Mouse (Mus musculus) kidney, embryonic 16.5 days (tissue): ENCODE results near the gene 9430097D07Rik. TPM values are rescaled to one million over a fixed set of nuclear protein-coding genes. Genes with fewer than 3 reads are reported as not detected.
A peak's percentile ranks its signal among the peaks of the same experiment; 100 is the strongest.

Source experiments
- ATAC-seq: fragments of 200-750 bp; cut with Nextera tagmentation; 2 replicates; pipeline ENCODE4 v1.8.0; 2017; ENCODE audit warnings: moderate TSS enrichment; ENCODE audit not compliant: low FRiP score, low TSS enrichment
- H3K27ac ChIP-seq: fragments of 300-500 bp; sonication (generic); 2 replicates; pipeline ENCODE4 v1.5.1; 2014; ENCODE audit warnings: low read length
- H3K27me3 ChIP-seq: fragments of 300-500 bp; sonication (generic); 2 replicates; pipeline ENCODE4 v1.6.1; 2014; ENCODE audit warnings: low read length, control low read depth, mixed read lengths; ENCODE audit not compliant: insufficient read depth
- H3K36me3 ChIP-seq: fragments of 300-500 bp; sonication (generic); 2 replicates; pipeline ENCODE4 v1.6.1; 2014; ENCODE audit warnings: low read length, control low read depth, mixed read lengths; ENCODE audit not compliant: insufficient read depth
- H3K4me1 ChIP-seq: fragments of 300-500 bp; sonication (generic); 2 replicates; pipeline ENCODE4 v1.6.1; 2014; ENCODE audit warnings: low read length, control low read depth, mixed read lengths; ENCODE audit not compliant: insufficient read depth
- H3K4me2 ChIP-seq: fragments of 300-500 bp; sonication (generic); replicated peaks from 2 replicates; pipeline ENCODE4 v1.6.1; 2014; ENCODE audit warnings: low read depth, low read length
- H3K4me3 ChIP-seq: fragments of 300-500 bp; sonication (generic); 2 replicates; pipeline ENCODE4 v1.5.1; 2014; ENCODE audit warnings: mild to moderate bottlenecking, low read length
- H3K9ac ChIP-seq: fragments of 300-500 bp; sonication (generic); replicated peaks from 2 replicates; pipeline ENCODE4 v1.6.1; 2014; ENCODE audit warnings: low read length
- H3K9me3 ChIP-seq: fragments of 300-500 bp; sonication (generic); 2 replicates; pipeline ENCODE4 v1.6.1; 2016; ENCODE audit warnings: low read length, control low read depth
- WGBS: fragments of 180-500 bp; shearing (Covaris S2); extraction: QIAGEN DNeasy Blood & Tissue Kit; methylation state at CpG from one replicate; pipeline ENCODE4 v1.1.7; 2014; 5-methylcytosine and 5-hydroxymethylcytosine counted together
- polyA plus RNA-seq: library from polyadenylated mRNA; unstranded; fragments of >200 nt; fragmentation: Nextera tagmentation; extraction: Ambion mirVana; gene quantifications from 2 replicates; pipeline ENCODE4 v1.2.1, GENCODE M21; 2015

The 9430097D07Rik gene
- polyA plus RNA-seq, 1 experiment from 2014 or later: 0.16 TPM

DNA sequence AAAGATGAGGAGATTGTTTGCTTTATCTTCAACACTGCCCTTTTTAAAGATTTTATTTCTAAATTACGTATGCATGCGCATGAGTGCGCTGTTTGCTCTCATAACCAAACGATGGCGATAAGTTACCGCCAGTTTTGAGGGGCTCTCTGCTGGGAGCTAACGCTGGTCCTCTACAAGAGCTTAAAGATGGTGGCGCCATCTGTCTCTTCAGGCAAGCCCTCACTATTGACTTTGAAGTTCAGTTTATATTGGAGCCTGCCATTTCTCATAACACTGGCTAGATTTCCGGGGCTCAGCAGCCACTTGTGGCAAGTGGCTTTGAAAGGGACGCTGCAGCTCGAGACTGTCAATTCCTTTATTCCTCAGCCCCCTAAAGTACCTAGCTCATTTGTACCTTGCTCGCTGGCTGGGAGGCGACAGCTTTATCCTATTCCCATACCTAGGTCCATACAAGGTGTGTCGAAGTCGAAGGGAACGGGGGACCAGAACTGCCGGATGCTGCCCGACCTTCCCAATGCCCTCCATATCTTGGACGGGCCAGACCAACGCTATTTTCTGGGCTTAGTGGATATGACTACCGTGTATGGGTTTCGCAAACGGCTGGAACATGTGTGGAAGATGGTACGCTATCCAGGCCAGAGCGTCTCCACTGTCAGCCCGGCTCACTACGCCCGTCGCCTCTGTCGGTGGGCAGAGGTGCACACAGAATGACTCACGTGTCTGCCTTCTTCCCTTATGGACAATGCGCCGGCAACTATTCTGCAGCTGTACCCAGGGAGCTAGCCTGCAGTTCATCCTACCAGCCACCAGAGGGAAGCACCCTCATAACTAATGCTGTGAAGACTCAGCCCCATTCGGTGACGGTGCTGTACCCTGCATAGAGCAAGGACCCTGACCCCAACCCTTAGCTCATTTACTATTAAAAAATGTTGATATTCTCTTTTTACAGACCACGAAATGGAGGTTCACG is 7.6 kb upstream of the 9430097D07Rik start:
- H3K27me3 ChIP-seq: peaks cover 14% of the 10 kb centered on the region
- 12% methylated on average over 37 of the region's 37 CpGs for WGBS
- H3K9ac ChIP-seq: no peak overlapping the region
- H3K36me3 ChIP-seq: no peaks in the 10 kb centered on the region
- peak; percentile 60 for ATAC-seq
- H3K27ac ChIP-seq: no peak overlapping the region
- H3K9me3 ChIP-seq: no peaks in the 10 kb centered on the region
- peak overlapping the region; percentile 23 for H3K4me3 ChIP-seq
- H3K4me2 ChIP-seq: peak overlapping the region; percentile 51
- H3K4me1 ChIP-seq: peaks cover 16% of the 10 kb centered on the region

DNA sequence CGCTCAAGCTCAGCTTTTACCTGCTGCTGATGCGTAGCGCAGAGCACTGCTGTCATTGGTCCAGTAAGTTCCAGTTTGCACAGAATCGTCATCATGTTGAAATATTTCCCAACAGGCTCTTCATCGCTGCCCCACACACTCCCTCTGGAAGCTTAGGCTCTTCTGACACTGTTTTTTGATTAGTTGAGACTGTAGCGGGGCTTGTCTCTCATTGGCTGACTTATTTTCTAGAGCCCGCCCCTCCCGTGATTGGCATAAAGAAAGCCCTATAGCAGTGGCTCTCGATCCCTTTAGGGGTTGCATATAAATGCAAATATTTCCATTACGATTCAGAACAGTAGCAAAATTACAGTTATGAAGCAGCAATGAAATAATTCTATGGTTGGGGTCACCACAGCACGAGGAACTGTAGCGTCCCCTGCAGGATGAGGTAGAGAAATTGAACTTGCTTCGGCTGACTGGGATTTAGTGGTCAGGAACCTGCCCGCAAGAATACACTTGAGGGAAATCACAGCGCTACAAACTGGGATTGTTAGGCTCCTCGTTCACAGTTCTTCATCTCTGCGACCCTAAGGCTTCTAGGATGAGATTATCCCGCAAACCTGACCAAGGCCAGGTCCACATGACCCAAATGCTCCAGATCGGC is 6.1 kb upstream of the 9430097D07Rik start:
- no peak overlapping the region for H3K27ac ChIP-seq
- 39% methylated on average over 19 of the region's 19 CpGs for whole genome bisulfite sequencing
- no peaks in the 10 kb centered on the region for H3K36me3 ChIP-seq
- H3K4me2 ChIP-seq: peak overlapping the region; percentile 31
- peaks cover 16% of the 10 kb centered on the region for H3K27me3 ChIP-seq
- 0 out of 2 replicates have a peak, but pooled peaks cover 7% of the 10 kb centered on the region for H3K4me1 ChIP-seq
- no peak overlapping the region for H3K9ac ChIP-seq
- peak overlapping the region; percentile 27 for H3K4me3 ChIP-seq
- peak; percentile 29; the same call in 1 of the 2 replicates for ATAC-seq
- no peaks in the 10 kb centered on the region for H3K9me3 ChIP-seq

DNA sequence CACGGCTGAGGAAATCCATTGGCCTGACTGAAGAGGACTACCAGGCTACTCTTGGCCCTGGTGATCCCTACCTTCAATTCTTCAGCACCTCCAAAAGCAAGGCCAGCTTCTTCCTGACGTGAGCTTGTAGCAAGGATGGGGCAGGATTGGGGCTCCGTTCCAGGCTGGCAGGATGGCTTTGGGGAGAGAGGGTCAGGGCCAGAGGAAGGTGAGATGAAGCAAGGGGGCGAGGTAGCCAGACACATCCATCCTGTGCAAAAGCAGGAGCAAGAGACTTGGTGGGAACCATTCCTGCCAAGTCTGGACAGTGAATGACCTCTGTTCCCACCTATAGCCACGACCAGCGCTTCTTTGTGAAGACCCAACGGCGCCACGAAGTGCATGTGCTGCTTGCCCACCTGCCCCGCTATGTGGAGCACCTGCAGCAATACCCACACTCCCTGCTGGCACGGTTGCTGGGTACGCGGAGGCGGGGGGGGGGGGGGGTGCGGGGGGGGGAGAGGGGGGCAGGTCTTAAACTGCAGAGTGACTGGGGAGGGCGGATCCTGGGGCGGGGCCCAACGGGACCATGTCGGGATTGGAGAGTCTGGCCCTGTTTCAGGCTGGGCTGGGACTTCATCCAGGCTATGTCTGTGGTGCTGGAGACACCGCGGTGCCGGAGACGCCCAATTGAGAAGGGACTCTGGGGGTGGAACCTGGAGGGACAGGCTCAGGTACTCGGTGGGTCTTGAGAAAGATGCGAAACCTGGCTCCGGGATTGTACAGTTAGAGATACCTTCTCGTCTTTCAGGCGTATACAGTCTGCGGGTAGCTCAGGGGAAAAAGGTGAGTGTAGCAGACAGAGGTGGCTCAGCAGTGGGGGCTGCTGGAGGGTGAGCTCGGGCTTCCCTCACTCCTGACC is 2.9 kb upstream of the 9430097D07Rik start:
- 0 out of 2 replicates have a peak, but pooled peaks have one; percentile 7 for ATAC-seq
- H3K27me3 ChIP-seq: peaks cover 16% of the 10 kb centered on the region
- H3K9me3 ChIP-seq: no peaks in the 10 kb centered on the region
- peaks cover 13% of the 10 kb centered on the region for H3K4me1 ChIP-seq
- H3K9ac ChIP-seq: no peak overlapping the region; the same call in 1 of the 2 replicates
- no peak overlapping the region for H3K4me3 ChIP-seq
- no peak overlapping the region for H3K27ac ChIP-seq
- H3K4me2 ChIP-seq: no peak overlapping the region
- WGBS: 28% methylated on average over 25 of the region's 30 CpGs
- H3K36me3 ChIP-seq: no peaks in the 10 kb centered on the region; the same call in 1 of the 2 replicates

DNA sequence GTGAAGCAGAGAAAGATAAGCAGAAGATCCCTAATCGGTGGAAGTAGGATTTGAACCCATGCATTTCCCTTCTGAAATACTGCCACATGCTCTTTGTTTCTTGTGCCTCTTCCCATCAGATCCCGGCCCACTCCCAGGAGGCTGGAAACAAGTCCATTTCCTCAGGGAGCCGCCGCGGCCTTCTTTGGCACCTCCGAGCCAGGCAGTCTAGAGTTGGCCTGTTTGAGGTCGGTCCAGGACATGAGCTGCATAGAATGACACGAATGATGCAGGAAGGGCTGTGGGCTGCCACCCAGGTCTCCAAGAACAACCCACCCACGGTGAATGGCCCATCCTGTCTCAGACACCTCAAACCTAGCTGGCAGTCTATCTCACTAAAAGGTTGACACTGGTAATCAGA is 1.0 kb upstream of the 9430097D07Rik start:
- 86% methylated on average over 9 of the region's 9 CpGs for WGBS
- peaks cover 16% of the 10 kb centered on the region for H3K4me1 ChIP-seq
- no peak for ATAC-seq
- no peak overlapping the region for H3K27ac ChIP-seq
- peaks cover 16% of the 10 kb centered on the region for H3K27me3 ChIP-seq
- H3K4me2 ChIP-seq: no peak overlapping the region
- H3K4me3 ChIP-seq: no peak overlapping the region
- no peaks in the 10 kb centered on the region; the same call in 1 of the 2 replicates for H3K36me3 ChIP-seq
- H3K9me3 ChIP-seq: no peaks in the 10 kb centered on the region
- H3K9ac ChIP-seq: no peak overlapping the region

DNA sequence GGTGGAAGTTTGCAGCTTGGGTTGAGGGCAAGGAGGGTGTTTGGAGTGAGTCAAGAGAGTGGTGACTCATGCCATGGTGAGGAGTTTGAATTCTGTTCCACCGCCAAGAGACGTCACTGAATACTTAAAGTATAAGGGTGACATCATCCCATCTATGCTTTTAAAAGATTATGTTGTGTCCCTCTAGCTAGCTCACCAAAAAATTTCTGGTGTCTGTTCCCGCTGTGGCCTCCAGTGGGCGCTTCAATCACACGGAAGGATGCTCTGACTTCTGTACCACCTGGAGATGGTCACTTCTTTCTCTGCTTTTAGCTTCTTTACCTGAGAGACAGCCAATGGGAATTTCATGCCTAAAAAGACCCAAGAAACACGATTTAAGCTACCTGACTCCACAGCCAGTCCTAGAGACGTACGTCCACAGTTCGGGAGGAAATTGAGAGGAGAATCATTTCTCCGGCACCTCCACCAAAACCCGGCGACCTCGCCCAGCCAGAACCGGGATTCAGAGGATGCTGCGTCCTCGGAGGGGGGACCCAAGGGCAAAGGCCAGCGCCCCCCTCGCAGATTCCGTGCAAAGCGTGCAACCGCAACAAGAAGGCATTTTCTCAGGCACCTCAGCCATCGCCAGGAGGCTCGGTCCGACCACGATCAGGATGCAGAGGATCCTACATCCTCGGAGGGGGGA is 441 bp downstream of the 9430097D07Rik start:
- H3K9me3 ChIP-seq: no peaks in the 10 kb centered on the region
- H3K4me1 ChIP-seq: peaks cover 25% of the 10 kb centered on the region
- H3K4me2 ChIP-seq: peak overlapping the region; percentile 94
- peak overlapping the region; percentile 54 for H3K9ac ChIP-seq
- no peak for ATAC-seq
- no peak overlapping the region for H3K27ac ChIP-seq
- H3K36me3 ChIP-seq: no peaks in the 10 kb centered on the region; the same call in 1 of the 2 replicates
- 2% methylated on average over 26 of the region's 26 CpGs for WGBS
- H3K27me3 ChIP-seq: peaks cover 16% of the 10 kb centered on the region
- peak overlapping the region; percentile 47 for H3K4me3 ChIP-seq

DNA sequence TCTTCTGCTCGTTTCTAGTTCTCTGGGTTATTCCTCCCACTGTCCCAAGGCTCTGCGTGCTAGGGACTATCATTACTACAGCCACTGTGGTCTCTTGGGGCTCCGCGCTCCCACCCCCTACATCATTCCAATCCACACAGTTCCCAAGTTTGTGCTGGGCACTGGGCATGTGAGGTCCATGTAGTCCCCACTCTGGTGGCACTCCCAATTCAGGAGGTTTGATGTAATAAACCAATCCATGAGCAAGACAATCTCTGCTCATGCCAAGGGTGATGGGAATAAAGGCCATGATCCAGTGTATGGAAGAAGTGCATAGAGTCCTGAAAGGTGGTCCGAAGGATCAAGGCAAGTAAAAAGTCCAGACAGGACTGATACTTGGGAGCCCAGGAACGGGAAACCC is 987 bp downstream of the 9430097D07Rik start, which contains the start of gene Pip5kl1:
Gene Pip5kl1, plus strand, starts transcription at position 301 of the 400 bp plus-strand sequence.
- Histone ChIP-seq H3K4me3 (peak within 1 kb of the TSS; percentile 47), H3K36me3 (no peaks in the 10 kb centered on the region; the same call in 1 of the 2 replicates), H3K27ac (no peak within 1 kb of the TSS), H3K27me3 (peaks cover 12% of the 10 kb centered on the region), H3K4me1 (peaks cover 25% of the 10 kb centered on the region), H3K9me3 (no peaks in the 10 kb centered on the region), H3K9ac (peak within 1 kb of the TSS; percentile 54), H3K4me2 (peak within 1 kb of the TSS; percentile 94)
- ATAC-seq: no peak
- WGBS: 80% methylated on average over 6 of the region's 6 CpGs

DNA sequence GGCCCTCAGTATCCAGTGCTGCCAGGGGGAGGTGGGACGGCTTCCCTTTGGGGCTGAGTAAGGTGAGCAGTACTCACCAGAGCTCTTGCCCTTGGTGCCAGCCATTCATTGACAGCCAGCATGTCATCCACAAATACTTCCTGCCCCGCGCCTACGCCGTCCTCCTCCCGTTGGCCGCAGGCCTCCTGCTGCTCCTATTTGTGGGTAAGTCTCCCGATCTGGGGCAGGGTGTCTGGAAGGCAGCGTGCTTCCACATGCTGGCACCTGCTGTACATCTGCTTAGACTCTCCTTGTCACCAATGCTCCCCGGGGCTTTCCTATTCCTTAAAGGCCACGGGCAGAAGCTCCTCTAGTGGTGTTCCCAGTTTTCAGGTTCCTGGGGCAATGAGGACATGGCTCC is 3.3 kb downstream of the 9430097D07Rik start:
- H3K9me3 ChIP-seq: no peaks in the 10 kb centered on the region
- no peaks in the 10 kb centered on the region for H3K27me3 ChIP-seq
- no peak overlapping the region for H3K9ac ChIP-seq
- H3K4me3 ChIP-seq: no peak overlapping the region
- 91% methylated on average over 11 of the region's 11 CpGs for WGBS
- no peak overlapping the region for H3K4me2 ChIP-seq
- H3K4me1 ChIP-seq: peaks cover 25% of the 10 kb centered on the region
- ATAC-seq: no peak
- peaks cover 10% of the 10 kb centered on the region; the same call in 1 of the 2 replicates for H3K36me3 ChIP-seq
- no peak overlapping the region for H3K27ac ChIP-seq

DNA sequence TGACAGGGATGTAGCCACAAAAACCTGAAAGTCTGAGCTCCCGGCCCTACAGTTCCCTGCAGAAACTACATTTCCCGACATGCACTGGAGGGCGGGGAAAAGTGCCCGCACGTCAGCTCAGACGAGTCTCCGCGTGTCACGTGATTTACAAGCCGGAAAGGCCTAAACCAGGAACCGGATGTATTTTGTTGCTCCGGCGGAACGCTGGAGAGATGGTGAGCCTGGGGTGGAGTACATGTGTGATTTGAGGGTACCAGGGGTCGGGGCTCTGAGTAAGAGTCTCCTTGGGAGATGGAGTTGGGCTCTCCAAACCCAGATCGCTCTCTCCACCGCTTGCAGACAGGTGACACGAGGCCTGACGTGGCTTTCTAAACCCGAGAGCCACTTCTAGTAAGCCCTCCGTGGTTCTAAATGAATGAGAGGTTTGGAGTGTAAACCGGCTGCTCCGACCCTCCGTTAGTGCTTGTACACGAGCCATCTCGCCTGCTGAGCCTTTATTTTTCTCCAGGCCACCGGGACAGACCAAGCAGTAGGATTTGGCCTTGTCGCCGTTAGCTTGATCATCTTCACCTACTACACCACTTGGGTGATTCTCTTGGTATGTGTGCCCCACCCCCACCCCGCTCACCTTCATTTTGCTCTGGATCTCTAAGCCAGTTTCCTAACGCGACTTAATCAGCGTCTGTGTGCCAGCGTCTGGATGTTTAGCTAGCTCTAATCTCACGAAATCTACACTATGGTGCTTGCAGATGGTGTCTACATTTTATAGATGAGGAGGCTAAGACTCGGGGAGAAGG is 4.6 kb downstream of the 9430097D07Rik start, which contains the start of gene Dpm2:
Gene Dpm2, plus strand, starts transcription at position 161 of the 797 bp plus-strand sequence.
- H3K4me3 ChIP-seq: peak within 1 kb of the TSS; percentile 59
- H3K27ac ChIP-seq: peak within 1 kb of the TSS; percentile 16; the same call in 1 of the 2 replicates
- H3K9ac ChIP-seq: peak within 1 kb of the TSS; percentile 85
- peaks cover 25% of the 10 kb centered on the region for H3K4me1 ChIP-seq
- no peaks in the 10 kb centered on the region for H3K27me3 ChIP-seq
- under 1% methylated on average over 36 of the region's 36 CpGs for WGBS
- no peaks in the 10 kb centered on the region for H3K9me3 ChIP-seq
- ATAC-seq: peak; percentile 81
- H3K4me2 ChIP-seq: peak within 1 kb of the TSS; percentile 88
- H3K36me3 ChIP-seq: peaks cover 15% of the 10 kb centered on the region
